Mouse (Mus musculus): Measurements from ENCODE around the gene Ube2e2. TPM values are rescaled to one million over a fixed set of nuclear protein-coding genes. Genes with fewer than 3 reads are reported as not detected.

Gene Ube2e2
- total and polyA plus RNA-seq, 2 experiments from 2014 or later: 74.8 to 161 TPM

DNA sequence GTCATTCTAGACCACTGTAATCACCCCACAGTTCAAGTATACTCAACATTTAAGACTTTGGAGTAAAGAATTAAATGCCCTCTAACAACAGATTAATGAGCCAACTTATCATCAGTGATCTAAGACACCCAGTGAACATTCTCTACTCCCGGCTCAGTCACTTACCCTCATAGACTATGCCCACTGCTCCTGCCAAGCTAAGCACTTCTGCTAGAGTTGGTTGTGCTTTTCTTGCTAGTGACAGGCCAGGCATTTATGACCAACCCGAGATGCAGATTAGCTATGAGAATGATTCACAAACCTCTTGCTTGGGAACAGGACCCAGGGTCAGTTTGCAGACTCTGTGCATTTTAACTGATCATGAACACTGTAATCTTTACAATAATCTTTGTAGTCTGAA is 230.4 kb downstream of the Ube2e2 start:
- 84% methylated on average over 2 of the region's 2 CpGs for WGBS
- ATAC-seq: no peak
- Histone ChIP-seq H3K4me2 (ENCODE audit: low read depth) (no peak overlapping the region), H3K36me3 (ENCODE audit: insufficient read depth) (no peaks in the 10 kb centered on the region), H3K9me3 (ENCODE audit: low read length) (no peaks in the 10 kb centered on the region), H3K27me3 (ENCODE audit: insufficient read depth, low read length) (no peaks in the 10 kb centered on the region), H3K4me1 (ENCODE audit: insufficient read depth) (no peaks in the 10 kb centered on the region), H3K9ac (no peak overlapping the region), H3K27ac (ENCODE audit: low read depth, low read length) (no peak overlapping the region), H3K4me3 (ENCODE audit: low read depth, low read length) (no peak overlapping the region)
- no peak for TF ChIP-seq CTCF (IDR thresholded peaks at IDR 0.05; ENCODE audit: low read depth)
- DNase-seq: no peak

DNA sequence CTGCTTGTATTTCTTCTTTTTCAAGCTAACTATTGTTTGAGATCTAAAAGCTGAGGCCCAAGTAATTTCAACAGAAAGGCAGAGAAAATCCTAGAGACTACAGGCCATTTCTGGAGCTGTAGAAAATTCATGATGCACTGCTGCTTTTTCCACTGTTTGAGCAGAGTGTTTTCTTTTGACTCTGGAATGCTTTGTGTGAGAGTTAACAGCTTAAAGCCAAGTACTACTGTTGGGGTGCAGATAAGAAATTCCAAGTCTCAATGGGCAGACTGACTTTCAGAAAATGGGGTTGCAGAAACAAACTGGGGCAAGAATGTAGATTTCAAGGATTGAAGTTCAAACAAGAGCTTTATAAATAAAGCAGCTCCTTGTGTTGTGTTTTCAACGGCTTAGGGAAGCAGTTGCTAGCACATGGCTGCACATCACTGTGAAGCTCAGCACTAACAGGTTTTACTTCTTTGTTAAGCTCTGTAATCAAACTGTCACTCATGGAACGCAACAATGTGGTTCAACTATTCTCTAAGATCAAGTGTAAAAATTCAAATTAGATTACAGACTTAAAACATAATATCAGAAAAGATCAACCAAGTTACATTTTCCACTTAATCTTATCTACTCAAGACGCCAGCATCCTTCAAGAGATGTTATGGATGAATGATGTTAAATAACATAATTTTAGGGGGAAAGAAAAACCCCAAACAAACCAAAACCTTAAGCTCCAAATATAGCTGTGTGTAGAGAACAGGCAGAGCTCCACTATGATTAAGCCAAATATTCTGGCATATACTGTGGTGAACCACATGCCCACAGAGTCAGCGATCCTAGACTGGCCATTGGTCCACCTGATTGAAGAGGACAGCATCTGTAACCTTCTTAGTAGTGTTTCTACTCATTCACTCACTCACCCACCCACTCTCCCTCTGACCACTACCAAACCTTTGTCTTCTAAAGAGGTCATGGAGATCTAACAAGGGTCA is 236.0 kb downstream of the Ube2e2 start:
- Histone ChIP-seq H3K36me3 (ENCODE audit: insufficient read depth) (no peaks in the 10 kb centered on the region), H3K4me1 (ENCODE audit: insufficient read depth) (no peaks in the 10 kb centered on the region), H3K9ac (no peak overlapping the region), H3K27ac (ENCODE audit: low read depth, low read length) (no peak overlapping the region), H3K27me3 (ENCODE audit: insufficient read depth, low read length) (no peaks in the 10 kb centered on the region), H3K4me3 (ENCODE audit: low read depth, low read length) (no peak overlapping the region), H3K4me2 (ENCODE audit: low read depth) (no peak overlapping the region), H3K9me3 (ENCODE audit: low read length) (no peaks in the 10 kb centered on the region)
- DNase-seq (no peak), ATAC-seq (peak; percentile 76; the same call in 1 of the 2 replicates)
- WGBS: 46% methylated on average over 4 of the region's 4 CpGs
- no peak for TF ChIP-seq CTCF (IDR thresholded peaks at IDR 0.05; ENCODE audit: low read depth)

GRCm38 (mm10) chr14:18649123-18649675 is 244.9 kb downstream of the Ube2e2 start:
- WGBS: 67% methylated on average over 2 of the region's 2 CpGs
- TF ChIP-seq CTCF (IDR thresholded peaks at IDR 0.05; ENCODE audit: low read depth): no peak

DNA sequence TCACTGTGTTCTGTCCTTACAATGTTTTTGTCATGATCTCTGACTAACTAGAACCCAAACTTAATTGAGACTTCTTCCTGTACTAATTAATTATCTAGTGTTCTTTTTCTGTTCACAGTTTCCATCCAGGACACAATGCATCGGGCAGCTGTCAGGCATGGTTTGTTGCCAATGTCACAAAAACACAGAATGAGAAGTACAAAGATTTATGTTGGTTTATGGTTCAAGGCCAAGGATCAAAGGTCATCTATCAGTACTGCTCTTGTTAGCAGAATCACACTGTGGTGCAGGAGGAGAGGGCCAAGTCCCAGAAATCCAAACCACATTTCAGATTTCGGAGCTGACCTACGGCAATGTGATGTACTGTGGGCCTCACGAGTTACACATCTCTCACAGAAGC is 252.4 kb downstream of the Ube2e2 start:
- no peak overlapping the region for H3K9ac ChIP-seq
- H3K4me2 ChIP-seq (ENCODE audit: low read depth): no peak overlapping the region
- H3K36me3 ChIP-seq (ENCODE audit: insufficient read depth): no peaks in the 10 kb centered on the region
- no peak overlapping the region for H3K4me3 ChIP-seq (ENCODE audit: low read depth, low read length)
- H3K9me3 ChIP-seq (ENCODE audit: low read length): no peaks in the 10 kb centered on the region
- DNase-seq: no peak
- no peak overlapping the region for H3K27ac ChIP-seq (ENCODE audit: low read depth, low read length)
- H3K27me3 ChIP-seq (ENCODE audit: insufficient read depth, low read length): no peaks in the 10 kb centered on the region
- no peak for ATAC-seq
- H3K4me1 ChIP-seq (ENCODE audit: insufficient read depth): no peaks in the 10 kb centered on the region
- no peak for TF ChIP-seq CTCF (IDR thresholded peaks at IDR 0.05; ENCODE audit: low read depth)
- 89% methylated on average over 4 of the region's 4 CpGs for WGBS

More at GRCm38 (mm10) chr14:18649123-18649675, 244.9 kb downstream of the Ube2e2 start:
- no peaks in the 10 kb centered on the region for H3K27me3 ChIP-seq (ENCODE audit: insufficient read depth, low read length)
- H3K9me3 ChIP-seq (ENCODE audit: low read length): no peaks in the 10 kb centered on the region
- DNase-seq (no peak), ATAC-seq (peak; percentile 63)
- H3K4me3 ChIP-seq (ENCODE audit: low read depth, low read length): no peak overlapping the region
- no peaks in the 10 kb centered on the region for H3K4me1 ChIP-seq (ENCODE audit: insufficient read depth)
- H3K9ac ChIP-seq: no peak overlapping the region
- H3K4me2 ChIP-seq (ENCODE audit: low read depth): no peak overlapping the region
- H3K36me3 ChIP-seq (ENCODE audit: insufficient read depth): no peaks in the 10 kb centered on the region
- H3K27ac ChIP-seq (ENCODE audit: low read depth, low read length): no peak overlapping the region

DNA sequence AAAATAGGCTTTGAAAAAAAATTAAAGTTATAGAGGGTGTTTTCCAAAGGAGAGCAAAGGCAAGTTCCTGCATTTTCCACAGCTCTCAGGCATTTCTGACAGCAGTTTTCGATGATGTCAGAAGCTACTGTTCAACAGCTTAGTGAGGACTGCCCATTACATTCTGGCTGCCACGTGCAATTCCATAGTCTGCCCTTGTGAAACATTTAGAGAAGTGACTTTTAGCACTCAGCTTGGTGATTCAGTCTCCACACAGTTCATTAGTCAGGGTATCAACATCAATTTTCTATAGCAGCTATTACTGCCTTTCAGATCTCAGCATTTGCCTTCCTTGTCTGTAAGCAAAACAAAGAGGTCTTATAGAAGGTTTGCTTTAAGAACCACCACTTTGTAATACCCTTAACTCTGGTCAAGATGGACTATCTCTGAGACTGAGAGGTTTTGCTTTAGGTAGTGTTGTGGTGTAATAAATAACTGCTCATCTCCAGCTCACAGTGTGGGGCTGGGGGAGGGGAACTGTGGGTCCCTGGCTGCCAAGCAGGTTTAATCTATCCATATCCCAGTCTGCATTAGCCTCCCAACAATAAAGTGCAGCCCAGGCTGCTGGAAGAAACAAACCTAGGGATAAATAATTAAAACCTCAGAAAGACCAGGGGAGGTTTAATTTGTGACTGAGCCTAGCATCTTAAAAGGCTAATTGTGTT is 255.2 kb downstream of the Ube2e2 start:
- H3K4me2 ChIP-seq (ENCODE audit: low read depth): no peak overlapping the region
- H3K9me3 ChIP-seq (ENCODE audit: low read length): no peaks in the 10 kb centered on the region
- 62% methylated on average over 2 of the region's 2 CpGs for WGBS
- H3K27ac ChIP-seq (ENCODE audit: low read depth, low read length): no peak overlapping the region
- no peak overlapping the region for H3K4me3 ChIP-seq (ENCODE audit: low read depth, low read length)
- no peak for DNase-seq
- no peak for TF ChIP-seq CTCF (IDR thresholded peaks at IDR 0.05; ENCODE audit: low read depth)
- no peaks in the 10 kb centered on the region for H3K27me3 ChIP-seq (ENCODE audit: insufficient read depth, low read length)
- H3K9ac ChIP-seq: no peak overlapping the region
- no peaks in the 10 kb centered on the region for H3K4me1 ChIP-seq (ENCODE audit: insufficient read depth)
- H3K36me3 ChIP-seq (ENCODE audit: insufficient read depth): no peaks in the 10 kb centered on the region
- ATAC-seq: no peak

DNA sequence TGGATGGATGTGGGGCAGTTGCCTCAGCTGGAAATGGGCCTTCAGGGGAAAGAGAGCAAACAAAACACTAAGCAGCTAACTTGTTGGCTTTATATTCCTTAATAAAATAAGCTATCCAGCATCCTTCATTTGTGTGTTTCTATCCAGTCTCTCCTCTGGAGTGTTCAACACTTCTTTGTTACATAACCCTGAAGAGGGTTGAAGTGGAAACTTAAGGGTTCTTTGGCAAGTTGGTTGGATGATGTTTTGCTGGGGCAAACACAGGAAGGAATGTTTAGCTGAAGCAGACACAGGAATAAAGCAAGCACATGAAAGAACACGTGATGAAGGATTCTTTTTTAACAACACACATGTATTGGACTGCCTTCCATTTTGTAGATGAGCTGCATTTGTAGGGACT is 256.3 kb downstream of the Ube2e2 start:
- DNase-seq (no peak), ATAC-seq (no peak)
- no peak overlapping the region for H3K9ac ChIP-seq
- no peak overlapping the region for H3K27ac ChIP-seq (ENCODE audit: low read depth, low read length)
- no peaks in the 10 kb centered on the region for H3K27me3 ChIP-seq (ENCODE audit: insufficient read depth, low read length)
- H3K36me3 ChIP-seq (ENCODE audit: insufficient read depth): no peaks in the 10 kb centered on the region
- 89% methylated on average over 1 of the region's 1 CpGs for WGBS
- no peak overlapping the region for H3K4me2 ChIP-seq (ENCODE audit: low read depth)
- no peak for TF ChIP-seq CTCF (IDR thresholded peaks at IDR 0.05; ENCODE audit: low read depth)
- H3K4me1 ChIP-seq (ENCODE audit: insufficient read depth): no peaks in the 10 kb centered on the region
- no peak overlapping the region for H3K4me3 ChIP-seq (ENCODE audit: low read depth, low read length)
- H3K9me3 ChIP-seq (ENCODE audit: low read length): no peaks in the 10 kb centered on the region

Measured in forebrain, postnatal 0 days (tissue).